Mouse (Mus musculus) embryo, embryonic 11.5 days (tissue): ENCODE data around the gene Traf3.

Source experiments
- DNase-seq: peaks from one replicate; pipeline ENCODE4 v3.0.0-alpha.2; 2012; ENCODE audit warnings: low read depth, low spot score

Traf3 gene

GRCm38 (mm10) chr12:111250116-111250515 is 83.9 kb downstream of the Traf3 start:
- DNase-seq, result no peak

GRCm38 (mm10) chr12:111251227-111251626 is 85.1 kb downstream of the Traf3 start:
- no peak for DNase-seq

- DNase-seq, result no peak
Observed at GRCm38 (mm10) chr12:111263650-111264049, 97.5 kb downstream of the Traf3 start.

GRCm38 (mm10) chr12:111265212-111265611 is 99.0 kb downstream of the Traf3 start:
- no peak for DNase-seq

GRCm38 (mm10) chr12:111266592-111266991 is 100.4 kb downstream of the Traf3 start:
- no peak for DNase-seq

- no peak for DNase-seq
Observed at GRCm38 (mm10) chr12:111267673-111268325, 101.6 kb downstream of the Traf3 start.

GRCm38 (mm10) chr12:111270629-111271277 is 104.6 kb downstream of the Traf3 start, which contains the start of gene Amn:
TSS of gene Amn (plus strand) at chr12:111271095.
- DNase-seq, result no peak

- DNase-seq, result no peak
Observed at GRCm38 (mm10) chr12:111271406-111271805, 105.2 kb downstream of the Traf3 start.

- no peak for DNase-seq
Observed at GRCm38 (mm10) chr12:111271966-111272365, 105.8 kb downstream of the Traf3 start.

GRCm38 (mm10) chr12:111272420-111272819 is 106.2 kb downstream of the Traf3 start:
- peak; percentile 55 for DNase-seq

- no peak for DNase-seq
Observed at GRCm38 (mm10) chr12:111274006-111274405, 107.8 kb downstream of the Traf3 start.

GRCm38 (mm10) chr12:111274447-111275149 is 108.4 kb downstream of the Traf3 start:
- no peak for DNase-seq

- no peak for DNase-seq
Observed at GRCm38 (mm10) chr12:111275150-111275841, 109.1 kb downstream of the Traf3 start.

GRCm38 (mm10) chr12:111276371-111276770 is 110.2 kb downstream of the Traf3 start:
- no peak for DNase-seq

GRCm38 (mm10) chr12:111283573-111283972 is 117.4 kb downstream of the Traf3 start:
- no peak for DNase-seq

- DNase-seq, result no peak
Observed at GRCm38 (mm10) chr12:111284532-111284931, 118.4 kb downstream of the Traf3 start.

- no peak for DNase-seq
Observed at GRCm38 (mm10) chr12:111293025-111293424, 126.9 kb downstream of the Traf3 start.

GRCm38 (mm10) chr12:111301322-111302017 is 135.3 kb downstream of the Traf3 start:
- no peak for DNase-seq

- no peak for DNase-seq
Observed at GRCm38 (mm10) chr12:111302018-111302345, 135.8 kb downstream of the Traf3 start.

- no peak for DNase-seq
Observed at GRCm38 (mm10) chr12:111303702-111304337, 137.7 kb downstream of the Traf3 start.

GRCm38 (mm10) chr12:111306821-111307220 is 140.7 kb downstream of the Traf3 start:
- DNase-seq, result no peak
